Mouse (Mus musculus) intestine, postnatal 0 days (tissue): ENCODE measurements around the gene B3gnt9. TPM values are rescaled to one million over a fixed set of nuclear protein-coding genes. Genes with fewer than 3 reads are reported as not detected.

Experiments
- ATAC-seq: fragments of 200-750 bp; cut with Nextera tagmentation; 2 replicates; pipeline ENCODE4 v1.8.0; 2017; ENCODE audit warnings: mild to moderate bottlenecking, moderate TSS enrichment, moderate library complexity
- H3K27ac ChIP-seq: fragments of 300-500 bp; sonication (generic); 2 replicates; pipeline ENCODE4 v1.5.1; 2014; ENCODE audit warnings: mild to moderate bottlenecking, low read depth, low read length, moderate library complexity
- H3K27me3 ChIP-seq: fragments of 300-500 bp; sonication (generic); replicated peaks from 2 replicates; pipeline ENCODE4 v1.6.1; 2014; ENCODE audit warnings: low read length, mixed read lengths; ENCODE audit not compliant: control insufficient read depth, insufficient read depth
- H3K36me3 ChIP-seq: fragments of 300-500 bp; sonication (generic); 2 replicates; pipeline ENCODE4 v1.6.1; 2014; ENCODE audit warnings: mild to moderate bottlenecking, moderate library complexity; ENCODE audit not compliant: control insufficient read depth, insufficient read depth
- H3K4me1 ChIP-seq: fragments of 300-500 bp; sonication (generic); replicated peaks from 2 replicates; pipeline ENCODE4 v1.6.1; 2014; ENCODE audit warnings: antibody characterized with exemption, low read length, mixed read lengths; ENCODE audit not compliant: control insufficient read depth, insufficient read depth
- H3K4me2 ChIP-seq: fragments of 300-500 bp; sonication (generic); replicated peaks from 2 replicates; pipeline ENCODE4 v1.6.1; 2014; ENCODE audit warnings: low read depth, mild to moderate bottlenecking, moderate library complexity
- H3K4me3 ChIP-seq: fragments of 300-500 bp; sonication (generic); 2 replicates; pipeline ENCODE4 v1.5.1; 2014; ENCODE audit warnings: low read depth, low read length
- H3K9ac ChIP-seq: fragments of 300-500 bp; sonication (generic); 2 replicates; pipeline ENCODE4 v1.6.1; 2014; ENCODE audit warnings: mild to moderate bottlenecking, low read depth, low read length
- H3K9me3 ChIP-seq: fragments of 300-500 bp; sonication (generic); 2 replicates; pipeline ENCODE4 v1.6.1; 2016; ENCODE audit warnings: mixed run types; ENCODE audit not compliant: control insufficient read depth
- CTCF ChIP-seq: sonication (generic); IDR thresholded peaks from 2 replicates; pipeline ENCODE4 v1.5.1; 2016; ENCODE audit warnings: low read depth, mild to moderate bottlenecking, control low read depth, antibody characterized with exemption, moderate library complexity
- WGBS: fragments of 180-500 bp; shearing (Covaris S2); extraction: QIAGEN DNeasy Blood & Tissue Kit; methylation state at CpG from one replicate; pipeline ENCODE4 v1.1.7; 2014; 5-methylcytosine and 5-hydroxymethylcytosine counted together
- polyA plus RNA-seq: library from polyadenylated mRNA; unstranded; fragments of >200 nt; fragmentation: Nextera tagmentation; extraction: Ambion mirVana; gene quantifications from 2 replicates; pipeline ENCODE4 v1.2.1, GENCODE M21; 2015

Gene B3gnt9
- polyA plus RNA-seq, 1 experiment from 2014 or later, result 8.1 TPM

GRCm38 (mm10) chr8:105257318-105258114, 2.6 kb upstream of the B3gnt9 start:
- H3K27me3 ChIP-seq, result peaks cover 10% of the 10 kb centered on the region; the same call in 1 of the 2 replicates

GRCm38 (mm10) chr8:105254152-105254965, 594 bp downstream of the B3gnt9 start:
- H3K27ac ChIP-seq, result peak overlapping the region; percentile 72
- H3K4me2 ChIP-seq, result peak overlapping the region; percentile 98
- peaks cover 36% of the 10 kb centered on the region for H3K36me3 ChIP-seq
- TF ChIP-seq CTCF, result peak; percentile 97
- WGBS, result under 1% methylated on average over 74 of the region's 74 CpGs
- peaks cover 10% of the 10 kb centered on the region; the same call in 1 of the 2 replicates for H3K27me3 ChIP-seq
- peak; percentile 76 for ATAC-seq
- no peaks in the 10 kb centered on the region for H3K9me3 ChIP-seq
- peak overlapping the region; percentile 47 for H3K9ac ChIP-seq
- peak overlapping the region; percentile 64 for H3K4me3 ChIP-seq
- H3K4me1 ChIP-seq, result peaks cover 8% of the 10 kb centered on the region; the same call in 1 of the 2 replicates

More at GRCm38 (mm10) chr8:105257318-105258114, 2.6 kb upstream of the B3gnt9 start:
- ATAC-seq, result no peak
- Histone ChIP-seq H3K4me1 (peaks cover 12% of the 10 kb centered on the region; the same call in 1 of the 2 replicates), H3K9me3 (no peaks in the 10 kb centered on the region), H3K27ac (no peak overlapping the region), H3K4me2 (no peak overlapping the region), H3K9ac (no peak overlapping the region), H3K4me3 (no peak overlapping the region), H3K36me3 (peaks cover 6% of the 10 kb centered on the region; the same call in 1 of the 2 replicates)
- TF ChIP-seq CTCF, result no peak
- 87% methylated on average over 7 of the region's 7 CpGs for WGBS

- Histone ChIP-seq H3K27ac (no peak overlapping the region), H3K27me3 (0 out of 2 replicates have a peak, but pooled peaks cover 4% of the 10 kb centered on the region), H3K4me1 (peaks cover 3% of the 10 kb centered on the region; the same call in 1 of the 2 replicates), H3K4me3 (peak overlapping the region; percentile 64), H3K36me3 (peaks cover 38% of the 10 kb centered on the region), H3K4me2 (peak overlapping the region; percentile 98), H3K9ac (peak overlapping the region; percentile 47; the same call in 1 of the 2 replicates), H3K9me3 (no peaks in the 10 kb centered on the region)
- no peak for ATAC-seq
- no peak for TF ChIP-seq CTCF
- WGBS, result 53% methylated on average over 20 of the region's 20 CpGs
Measured at GRCm38 (mm10) chr8:105253766-105254151, 1.2 kb downstream of the B3gnt9 start.

- TF ChIP-seq CTCF, result no peak
- H3K9me3 ChIP-seq, result no peaks in the 10 kb centered on the region
- no peak overlapping the region for H3K9ac ChIP-seq
- H3K27ac ChIP-seq, result no peak overlapping the region
- H3K4me3 ChIP-seq, result no peak overlapping the region
- WGBS, result 60% methylated on average over 10 of the region's 10 CpGs
- peaks cover 45% of the 10 kb centered on the region for H3K36me3 ChIP-seq
- H3K4me2 ChIP-seq, result no peak overlapping the region; the same call in 1 of the 2 replicates
- H3K27me3 ChIP-seq, result no peaks in the 10 kb centered on the region
- peaks cover 3% of the 10 kb centered on the region; the same call in 1 of the 2 replicates for H3K4me1 ChIP-seq
- ATAC-seq, result no peak
Measured at GRCm38 (mm10) chr8:105252680-105253537, 2.0 kb downstream of the B3gnt9 start.

- Histone ChIP-seq H3K27me3 (no peaks in the 10 kb centered on the region), H3K4me1 (peaks cover 3% of the 10 kb centered on the region; the same call in 1 of the 2 replicates), H3K36me3 (peaks cover 54% of the 10 kb centered on the region), H3K4me3 (no peak overlapping the region), H3K9me3 (no peaks in the 10 kb centered on the region), H3K9ac (no peak overlapping the region), H3K4me2 (no peak overlapping the region), H3K27ac (no peak overlapping the region)
- TF ChIP-seq CTCF, result no peak
- ATAC-seq, result no peak
- 93% methylated on average over 6 of the region's 6 CpGs for WGBS
Measured at GRCm38 (mm10) chr8:105251954-105252353, 3.0 kb downstream of the B3gnt9 start.
